In genomic region chr9:124121387-124122184, GRCm38 (mm10) we compare ENCODE assay signal across 17 mouse cellular contexts. TPM values are rescaled to one million over a fixed set of nuclear protein-coding genes. Genes with fewer than 3 reads are reported as not detected.
DNase-seq lines count a peak whose midpoint lies in the region; ATAC-seq and TF ChIP-seq lines count a peak whose summit lies in the region.
"Had no signal": no experiment of that assay in that cellular context is flagged by ENCODE, and none has a peak within 500 bp of the region (broad histone marks: within the 10 kb centered on the region; RNA-seq: fewer than 3 reads in every experiment).

Gene Ccr5, plus strand, starts transcription at chr9:124121543.

- no peak for DNase-seq in layer of hippocampus, adult 8-10 months (ENCODE audit: low spot score in 2 of 2)
- DNase-seq in layer of hippocampus, postnatal 10 days (ENCODE audit: low spot score in 2 of 2), result no peak
- peak; percentile 54 for DNase-seq in CH12.LX (ENCODE audit: extremely low read depth)
- peak; percentile 73 for DNase-seq in thymus, postnatal 0 days (ENCODE audit: low spot score)
- DNase-seq in kidney, adult 9 months, result no peak
- no peak for DNase-seq in forebrain, embryonic 14.5 days (ENCODE audit: low spot score)
- no peak for DNase-seq in midbrain, embryonic 14.5 days
- DNase-seq: cerebellum, adult 11-12 months; lung, adult 18-20 months had no signal

- no peaks in the 10 kb centered on the region for H3K9me3 ChIP-seq in CH12.LX (replicated peaks; ENCODE audit: low read length)
- no peaks in the 10 kb centered on the region for H3K9me3 ChIP-seq in forebrain, embryonic 14.5 days (replicated peaks; ENCODE audit: control insufficient read depth, low read length)
- H3K9me3 ChIP-seq in midbrain, embryonic 14.5 days (ENCODE audit: control insufficient read depth, low read length), result no peaks in the 10 kb centered on the region
- H3K9me3 ChIP-seq: embryonic facial prominence, embryonic 12.5 days; heart, embryonic 15.5 days; hindbrain, embryonic 12.5 days; neural tube, embryonic 15.5 days had no signal

- dilution Hi-C loops in CH12.LX (cut with MboI; ENCODE audit: extremely low pct_ligation_motif_present, extremely low pct_unique_long_range_greater_than_20kb, low sequenced_read_pairs), result no loop called here

- H3K4me1 ChIP-seq in CH12.LX (ENCODE audit: control insufficient read depth in 1 of 2, insufficient read depth in 2 of 2), result peaks cover 0 to 30% of the 10 kb centered on the region in 2 experiments; a peak in 2 of 4 replicates
- H3K4me1 ChIP-seq in forebrain, embryonic 14.5 days (ENCODE audit: control insufficient read depth, insufficient read depth, low read length), result no peaks in the 10 kb centered on the region
- no peaks in the 10 kb centered on the region for H3K4me1 ChIP-seq in midbrain, embryonic 14.5 days (ENCODE audit: control insufficient read depth, insufficient read depth, low read length)
- H3K4me1 ChIP-seq: embryonic facial prominence, embryonic 12.5 days; heart, embryonic 15.5 days; hindbrain, embryonic 12.5 days; neural tube, embryonic 15.5 days had no signal

- H3K4me3 ChIP-seq in CH12.LX (replicated peaks in 1 of 3; ENCODE audit: low read depth in 2 of 3, low read length in 2 of 3, poor library complexity in 1 of 3), result no peak within 1 kb of the TSS
- peak within 1 kb of the TSS; percentile 22 for H3K4me3 ChIP-seq in macrophage (ENCODE audit: inconsistent target)
- no peak within 1 kb of the TSS for H3K4me3 ChIP-seq in forebrain, embryonic 14.5 days (ENCODE audit: low read depth, low read length)
- H3K4me3 ChIP-seq in midbrain, embryonic 14.5 days (replicated peaks; ENCODE audit: low read depth, low read length), result no peak within 1 kb of the TSS
- H3K4me3 ChIP-seq: embryonic facial prominence, embryonic 12.5 days; heart, embryonic 15.5 days; hindbrain, embryonic 12.5 days; neural tube, embryonic 15.5 days had no signal

- in situ Hi-C loops in CH12.LX (cut with MboI; ENCODE audit: low pct_ligation_motif_present, low pct_unique_long_range_greater_than_20kb, low sequenced_read_pairs), result no loop called here

- no peak for ATAC-seq in forebrain, embryonic 14.5 days
- no peak for ATAC-seq in midbrain, embryonic 14.5 days (ENCODE audit: low FRiP score, low TSS enrichment)
- ATAC-seq: intestine, postnatal 0 days had no signal

- TF ChIP-seq CTCF in CH12.LX (conservative IDR thresholded peaks at IDR 0.05 in 1 of 2, IDR thresholded peaks at IDR 0.05 in 1 of 2; ENCODE audit: low read depth in 2 of 2, low read length in 2 of 2), result no peak

- no peak for TF ChIP-seq RAD21 in CH12.LX (IDR thresholded peaks at IDR 0.05; ENCODE audit: low read depth, low read length)

- H3K27ac ChIP-seq in CH12.LX (ENCODE audit: insufficient read depth, low read depth) (no peak within 1 kb of the TSS), macrophage (peak within 1 kb of the TSS; percentile 50)
- H3K27ac ChIP-seq in forebrain, embryonic 14.5 days (ENCODE audit: low read depth, low read length), result no peak within 1 kb of the TSS
- H3K27ac ChIP-seq in midbrain, embryonic 14.5 days (replicated peaks; ENCODE audit: low read depth, low read length), result no peak within 1 kb of the TSS
- H3K27ac ChIP-seq: embryonic facial prominence, embryonic 12.5 days; heart, embryonic 15.5 days; hindbrain, embryonic 12.5 days; neural tube, embryonic 15.5 days; stomach, postnatal 0 days had no signal

- peak; percentile 74; the same call in 1 of the 2 replicates for TF ChIP-seq EP300 in CH12.LX (IDR thresholded peaks at IDR 0.05; ENCODE audit: low read length)

- H3K79me2 ChIP-seq in CH12.LX (replicated peaks; ENCODE audit: control insufficient read depth, extremely low read depth, insufficient read depth, poor library complexity, severe bottlenecking) (no peaks in the 10 kb centered on the region), macrophage (ENCODE audit: inconsistent target) (peaks cover 42% of the 10 kb centered on the region)

- H3K4me2 ChIP-seq in CH12.LX (ENCODE audit: insufficient read depth, low read depth, poor library complexity, severe bottlenecking), result peak within 1 kb of the TSS; percentile 50
- H3K4me2 ChIP-seq in forebrain, embryonic 14.5 days (ENCODE audit: low read length), result no peak within 1 kb of the TSS
- no peak within 1 kb of the TSS for H3K4me2 ChIP-seq in midbrain, embryonic 14.5 days (ENCODE audit: low read length)
- H3K4me2 ChIP-seq: embryonic facial prominence, embryonic 12.5 days; heart, embryonic 15.5 days; hindbrain, embryonic 12.5 days; neural tube, embryonic 15.5 days had no signal

- WGBS in macrophage (ENCODE audit: missing documents), result 51% methylated on average over 3 of the region's 3 CpGs
- WGBS in forebrain, embryonic 14.5 days, result 82% methylated on average over 3 of the region's 3 CpGs
- whole genome bisulfite sequencing in midbrain, embryonic 14.5 days, result 84% methylated on average over 3 of the region's 3 CpGs

- no peaks in the 10 kb centered on the region for H3K36me3 ChIP-seq in CH12.LX (replicated peaks in 1 of 2; ENCODE audit: control insufficient read depth in 1 of 2, insufficient read depth in 1 of 2, low read length in 1 of 2)
- H3K36me3 ChIP-seq in macrophage (ENCODE audit: inconsistent target), result no peaks in the 10 kb centered on the region
- no peaks in the 10 kb centered on the region for H3K36me3 ChIP-seq in forebrain, embryonic 14.5 days (ENCODE audit: control insufficient read depth, insufficient read depth, low read length)
- no peaks in the 10 kb centered on the region for H3K36me3 ChIP-seq in midbrain, embryonic 14.5 days (ENCODE audit: control insufficient read depth, insufficient read depth, low read length)
- H3K36me3 ChIP-seq: embryonic facial prominence, embryonic 12.5 days; heart, embryonic 15.5 days; hindbrain, embryonic 12.5 days; neural tube, embryonic 15.5 days had no signal

- H3K9ac ChIP-seq in CH12.LX (ENCODE audit: insufficient read depth, low read depth), result peak within 1 kb of the TSS; percentile 69
- no peak within 1 kb of the TSS for H3K9ac ChIP-seq in forebrain, embryonic 14.5 days (ENCODE audit: low read length)
- no peak within 1 kb of the TSS for H3K9ac ChIP-seq in midbrain, embryonic 14.5 days (replicated peaks; ENCODE audit: low read length)
- H3K9ac ChIP-seq: embryonic facial prominence, embryonic 12.5 days; heart, embryonic 15.5 days; hindbrain, embryonic 12.5 days; neural tube, embryonic 15.5 days had no signal

- H3K27me3 ChIP-seq in CH12.LX (replicated peaks), result no peaks in the 10 kb centered on the region
- no peaks in the 10 kb centered on the region for H3K27me3 ChIP-seq in forebrain, embryonic 14.5 days (replicated peaks; ENCODE audit: control insufficient read depth, insufficient read depth, low read length)
- H3K27me3 ChIP-seq in midbrain, embryonic 14.5 days (ENCODE audit: control insufficient read depth, insufficient read depth, low read length), result no peaks in the 10 kb centered on the region
- H3K27me3 ChIP-seq: embryonic facial prominence, embryonic 12.5 days; heart, embryonic 15.5 days; hindbrain, embryonic 12.5 days; neural tube, embryonic 15.5 days had no signal

- TF ChIP-seq POLR2A in CH12.LX (IDR thresholded peaks at IDR 0.05; ENCODE audit: low read depth, low read length), result no peak

TF ChIP-seq in CH12.LX, 34 proteins besides CTCF, POLR2A, EP300 and RAD21:
- TF ChIP-seq MXI1 (IDR thresholded peaks at IDR 0.05; ENCODE audit: low read depth, low read length), result 0 out of 2 replicates have a peak, but pooled peaks have one; percentile 42
- TF ChIP-seq JUN (IDR thresholded peaks at IDR 0.05; ENCODE audit: insufficient read depth, low read depth, low read length), result no peak
- 0 out of 2 replicates have a peak, but pooled peaks have one; percentile 28 for TF ChIP-seq ELF1 (IDR thresholded peaks at IDR 0.05; ENCODE audit: low read depth, low read length)
- peak; percentile 75 for TF ChIP-seq BHLHE40 (IDR thresholded peaks at IDR 0.05; ENCODE audit: low read depth, low read length)
- TF ChIP-seq TCF12 (IDR thresholded peaks at IDR 0.05; ENCODE audit: low read depth, low read length), result peak; percentile 60; the same call in 1 of the 2 replicates
- no peak for TF ChIP-seq RCOR1 (conservative IDR thresholded peaks at IDR 0.05; ENCODE audit: low read depth, low read length)
- peak; percentile 48; the same call in 1 of the 2 replicates for TF ChIP-seq IRF4 (IDR thresholded peaks at IDR 0.05; ENCODE audit: low read depth, low read length)
- TF ChIP-seq MEF2A (IDR thresholded peaks at IDR 0.05; ENCODE audit: borderline replicate concordance, low read depth, low read length), result 0 out of 2 replicates have a peak, but pooled peaks have one; percentile 43
- peak; percentile 70 for TF ChIP-seq MAX (IDR thresholded peaks at IDR 0.05; ENCODE audit: low read length)
- TF ChIP-seq UBTF (IDR thresholded peaks at IDR 0.05; ENCODE audit: low read depth, low read length), result no peak
- peak; percentile 37; the same call in 1 of the 2 replicates for TF ChIP-seq ETS1 (conservative IDR thresholded peaks at IDR 0.05; ENCODE audit: low read depth, low read length)
- peak; percentile 78 for TF ChIP-seq ZNF384 (IDR thresholded peaks at IDR 0.05; ENCODE audit: low read depth, low read length)
- TF ChIP-seq JUND (conservative IDR thresholded peaks at IDR 0.05; ENCODE audit: low read depth, low read length), result peak; percentile 53; the same call in 1 of the 2 replicates

RNA-seq across cellular contexts. Expression of gene Ccr5, which starts in this region (rescaled TPM):
- 10 to 100 TPM in 3 of 4 experiments, 1 to 10 TPM in 1; 6.7 to 14.8 (median 13.9) TPM for total RNA-seq in layer of hippocampus, adult 8-10 months (2022)
- total RNA-seq in layer of hippocampus, postnatal 10 days (2021), result 10 to 100 TPM in 1 of 2 experiments, 1 to 10 TPM in 1; 9.0 to 10.8 TPM
- total RNA-seq in CH12.LX (2012; rRNA removed) (1.0 and 1.2 TPM in 2 replicates), CH12.LX (2014; rRNA removed) (0.54 and 0.86 TPM in 2 replicates)
- polyA plus RNA-seq in CH12.LX (2012; ENCODE audit: insufficient read length, low read depth) (1.8 and 2.1 TPM in 2 replicates), macrophage (2018) (25.3 to 36.3 TPM (median 25.4 TPM) in 3 replicates)
- total RNA-seq in macrophage (2018; cell fraction: chromatin; rRNA removed), result 10 to 100 TPM in 24 of 26 experiments, 1 to 10 TPM in 2; 6.4 to 67.8 (median 36.9) TPM
- 10 to 100 TPM; 11.2 to 47.8 (median 22.9) TPM for total RNA-seq in macrophage (2018; cell fraction: cytosol; rRNA removed)
- total RNA-seq in macrophage (2018; cell fraction: nucleus; rRNA removed), result 100 to 1,000 TPM in 3 of 26 experiments, 10 to 100 TPM in 23; 35.1 to 108 (median 75.8) TPM
- 2.2 and 3.0 TPM in 2 replicates for polyA plus RNA-seq in thymus, postnatal 0 days (2015; fragmentation: Nextera tagmentation; extraction: Ambion mirVana)
- 0.68 and 0.74 TPM in 2 replicates for polyA plus RNA-seq in forebrain, embryonic 14.5 days (2014; fragmentation: Nextera tagmentation; extraction: Ambion mirVana)
- polyA plus RNA-seq in midbrain, embryonic 14.5 days (2014; fragmentation: Nextera tagmentation; extraction: Ambion mirVana), result 0.39 and 1.3 TPM in 2 replicates
- polyA plus RNA-seq: C2C12 had no signal

Comparison
In these comparisons a context has a peak if more than half of its experiments do, and no peak if none do; other contexts are left out.
1. DNase-seq: peak in CH12.LX (single experiment) and thymus, postnatal 0 days (single experiment); none in layer of hippocampus, adult 8-10 months (0 of 2), layer of hippocampus, postnatal 10 days (0 of 2), kidney, adult 9 months (single experiment), forebrain, embryonic 14.5 days (single experiment) and midbrain, embryonic 14.5 days (single experiment).